Mouse (Mus musculus) lung, adult 2 months (tissue): ENCODE data around the gene Slc22a5.

Source experiments
- CTCF ChIP-seq: fragments of 200-500 bp; IDR thresholded peaks from 2 replicates; pipeline ENCODE4 v1.5.1; 2011; ENCODE audit warnings: mild to moderate bottlenecking, low read length, control low read depth; ENCODE audit not compliant: insufficient read depth
- POLR2A ChIP-seq: fragments of 200-500 bp; IDR thresholded peaks from 2 replicates; pipeline ENCODE4 v1.6.1; 2011; ENCODE audit warnings: low read depth, mild to moderate bottlenecking, control low read depth, low read length, borderline replicate concordance; ENCODE audit errors: extremely low read depth

GRCm38 (mm10) chr11:53816841-53817375 lies 74.6 kb downstream of the Slc22a5 start:
- TF ChIP-seq CTCF (no peak), POLR2A (no peak)
